Mouse (Mus musculus): ENCODE data around the gene Gm9837. TPM values are rescaled to one million over a fixed set of nuclear protein-coding genes. Genes with fewer than 3 reads are reported as not detected.

The Gm9837 gene
- polyA plus RNA-seq, 1 experiment from 2014 or later, result not detected

DNA sequence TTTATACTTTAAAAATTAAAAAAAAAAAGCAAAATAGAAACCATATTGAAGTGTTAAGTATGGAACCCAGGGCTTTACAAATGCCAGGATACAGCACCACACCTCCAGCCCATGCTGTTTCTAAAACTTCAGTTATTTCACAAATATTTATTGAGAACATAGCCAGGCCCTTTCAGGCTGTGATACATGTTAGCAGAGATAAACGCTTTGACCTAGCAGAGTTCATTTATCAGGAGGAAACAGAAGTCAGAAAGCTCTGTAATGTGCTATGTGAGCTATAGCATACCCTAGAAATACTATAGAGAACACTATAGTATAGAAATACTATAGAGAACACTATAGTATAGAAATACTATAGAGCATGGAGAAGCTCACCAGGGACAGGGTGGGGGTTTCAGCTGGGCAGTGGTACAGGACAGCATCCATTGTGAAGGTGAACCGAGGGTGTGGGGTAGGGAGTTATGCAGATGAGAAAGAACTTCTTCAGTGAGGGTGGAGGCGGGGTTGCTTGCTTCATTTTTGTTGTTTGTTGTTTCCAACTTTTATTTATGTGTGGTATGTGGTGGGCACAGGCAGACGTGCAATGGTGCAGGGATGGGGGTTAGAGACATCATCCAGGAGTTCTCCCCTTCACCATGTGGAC is 10.9 kb upstream of the Gm9837 start:
- H3K36me3 ChIP-seq (ENCODE audit: control insufficient read depth, insufficient read depth, low read length), result no peaks in the 10 kb centered on the region
- 61% methylated on average over 4 of the region's 4 CpGs for WGBS (ENCODE audit: insufficient replicate concordance)
- no peak for ATAC-seq (replicated peaks; ENCODE audit: insufficient number of reproducible peaks, low FRiP score, low TSS enrichment)
- peaks cover 41% of the 10 kb centered on the region for H3K27me3 ChIP-seq (ENCODE audit: control insufficient read depth, insufficient read depth, low read length)
- H3K4me3 ChIP-seq (ENCODE audit: low read depth, low read length), result no peak overlapping the region
- 0 out of 2 replicates have a peak overlapping the region, but pooled peaks have one; percentile 0 for H3K27ac ChIP-seq (ENCODE audit: low read depth, low read length)
- no peaks in the 10 kb centered on the region for H3K9me3 ChIP-seq (replicated peaks; ENCODE audit: control insufficient read depth, low read length)
- peaks cover 13% of the 10 kb centered on the region for H3K4me1 ChIP-seq (ENCODE audit: control insufficient read depth, insufficient read depth, low read length)
- H3K9ac ChIP-seq (ENCODE audit: low read depth, low read length), result no peak overlapping the region
- H3K4me2 ChIP-seq, result no peak overlapping the region

DNA sequence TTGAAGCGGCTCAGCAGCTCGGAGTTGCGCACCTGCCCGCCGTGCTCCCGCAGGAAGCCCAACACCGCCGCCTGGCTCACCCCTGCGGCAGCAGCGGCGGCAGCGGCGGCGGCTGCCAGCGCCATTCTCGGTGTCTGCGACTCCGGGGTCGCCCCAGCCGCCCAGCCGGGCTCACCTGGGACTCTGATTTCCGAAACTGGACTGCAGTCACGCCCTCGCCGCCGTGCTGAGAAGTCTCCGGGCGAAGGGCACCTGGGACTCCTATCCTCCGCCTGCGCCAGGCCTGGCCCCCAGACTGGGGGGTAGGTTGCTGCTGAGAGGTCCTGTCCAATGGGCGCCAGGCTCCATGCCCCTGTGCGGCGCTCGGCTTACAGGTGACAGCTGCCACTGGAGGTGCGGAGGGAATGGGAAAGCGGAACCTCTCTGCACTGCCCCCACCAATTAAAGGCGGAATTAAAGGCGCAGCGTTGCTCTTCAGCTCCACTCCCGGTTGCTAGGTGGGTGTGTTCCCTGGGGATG is 9.6 kb upstream of the Gm9837 start, which contains the start of the genes Gm9945 and Sowaha:
Gene Gm9945, plus strand, starts transcription at position 384 of the 519 bp plus-strand sequence.
Gene Sowaha, minus strand, starts transcription at position 492 of the 519 bp plus-strand sequence.
- WGBS (ENCODE audit: insufficient replicate concordance), result 6% methylated on average over 38 of the region's 40 CpGs
- H3K4me1 ChIP-seq (ENCODE audit: control insufficient read depth, insufficient read depth, low read length), result peaks cover 13% of the 10 kb centered on the region
- peak within 1 kb of the TSS; percentile 57 for H3K4me3 ChIP-seq (ENCODE audit: low read depth, low read length)
- H3K4me2 ChIP-seq, result peak within 1 kb of the TSS; percentile 93
- H3K9ac ChIP-seq (ENCODE audit: low read depth, low read length), result peak within 1 kb of the TSS; percentile 52
- no peaks in the 10 kb centered on the region for H3K36me3 ChIP-seq (ENCODE audit: control insufficient read depth, insufficient read depth, low read length)
- no peaks in the 10 kb centered on the region for H3K9me3 ChIP-seq (replicated peaks; ENCODE audit: control insufficient read depth, low read length)
- H3K27me3 ChIP-seq (ENCODE audit: control insufficient read depth, insufficient read depth, low read length), result peaks cover 50% of the 10 kb centered on the region
- H3K27ac ChIP-seq (ENCODE audit: low read depth, low read length), result no peak within 1 kb of the TSS
- ATAC-seq (replicated peaks; ENCODE audit: insufficient number of reproducible peaks, low FRiP score, low TSS enrichment), result no peak

DNA sequence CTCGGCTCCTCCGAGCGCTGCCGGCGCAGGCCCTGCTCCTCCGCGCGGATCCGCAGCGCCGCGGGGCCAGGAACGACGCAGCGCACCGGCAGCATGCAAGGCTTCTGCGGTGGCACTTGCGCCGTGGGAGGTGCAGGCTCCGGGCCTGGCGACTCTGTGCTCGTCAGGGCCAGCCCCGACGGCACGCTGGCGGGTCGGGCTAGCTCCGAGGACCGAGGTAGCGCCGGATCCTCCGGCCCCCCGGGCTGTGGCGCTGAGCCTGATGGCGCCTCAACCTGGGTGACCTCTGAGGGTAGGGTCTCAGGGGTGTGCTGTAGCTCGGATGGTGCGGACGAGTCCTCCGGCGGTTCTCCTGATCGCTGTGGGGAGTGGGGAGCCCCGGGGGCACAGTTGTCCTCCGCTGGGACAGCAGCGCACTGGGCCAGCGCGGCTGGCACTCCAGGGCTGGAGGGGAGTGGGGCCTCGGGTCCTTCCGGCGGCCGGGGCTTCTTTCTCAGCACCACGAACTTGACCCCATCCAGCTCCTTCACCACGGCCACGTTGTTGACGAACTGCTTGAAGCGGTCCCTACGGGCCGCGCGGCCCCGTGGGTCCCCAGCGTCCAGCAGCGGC is 9.0 kb upstream of the Gm9837 start:
- ATAC-seq (replicated peaks; ENCODE audit: insufficient number of reproducible peaks, low FRiP score, low TSS enrichment), result no peak
- Histone ChIP-seq H3K4me2 (peak overlapping the region; percentile 93), H3K4me1 (ENCODE audit: control insufficient read depth, insufficient read depth, low read length) (peaks cover 13% of the 10 kb centered on the region), H3K4me3 (ENCODE audit: low read depth, low read length) (peak overlapping the region; percentile 57), H3K27ac (ENCODE audit: low read depth, low read length) (no peak overlapping the region), H3K9ac (ENCODE audit: low read depth, low read length) (peak overlapping the region; percentile 52), H3K9me3 (replicated peaks; ENCODE audit: control insufficient read depth, low read length) (no peaks in the 10 kb centered on the region), H3K36me3 (ENCODE audit: control insufficient read depth, insufficient read depth, low read length) (no peaks in the 10 kb centered on the region), H3K27me3 (ENCODE audit: control insufficient read depth, insufficient read depth, low read length) (peaks cover 55% of the 10 kb centered on the region)
- under 1% methylated on average over 50 of the region's 62 CpGs for WGBS (ENCODE audit: insufficient replicate concordance)

DNA sequence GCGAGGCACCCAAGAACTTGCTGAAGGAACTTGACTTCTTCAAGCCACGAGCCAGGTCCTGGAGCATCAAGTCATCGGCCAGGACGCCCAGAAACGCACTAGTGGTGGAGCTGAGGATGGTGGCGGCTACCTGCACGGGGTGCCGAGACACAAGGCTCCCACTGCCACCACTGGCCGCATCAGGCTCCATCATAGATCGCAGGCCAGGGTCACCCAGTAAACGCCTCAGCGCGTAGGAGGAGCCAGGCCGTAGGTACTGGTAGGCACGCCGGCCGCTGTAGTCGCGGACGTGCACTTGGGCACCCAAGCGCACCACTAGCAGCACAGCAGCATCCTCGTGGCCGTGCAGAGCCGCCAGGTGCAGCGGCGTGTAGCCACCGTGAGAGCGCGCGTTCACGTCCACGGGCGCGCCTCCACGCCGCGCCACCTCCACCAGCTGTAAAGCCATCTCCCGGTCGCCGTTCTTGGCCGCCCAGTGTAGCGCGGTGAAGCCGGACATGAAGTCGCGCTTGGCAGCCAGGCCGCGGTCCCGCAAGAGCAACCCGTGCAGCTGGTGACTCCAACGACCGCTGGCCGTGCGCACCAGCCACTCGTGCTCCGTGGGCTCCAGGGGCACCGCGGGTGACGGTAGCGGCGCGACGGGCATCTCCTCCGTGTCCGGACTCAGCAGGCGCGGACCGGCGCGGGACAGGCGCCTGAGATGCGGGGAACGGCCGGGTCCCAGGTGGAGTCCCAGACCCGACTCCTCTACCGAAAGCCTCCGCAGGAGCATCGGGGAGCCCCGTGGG is 8.3 kb upstream of the Gm9837 start:
- Histone ChIP-seq H3K9me3 (replicated peaks; ENCODE audit: control insufficient read depth, low read length) (no peaks in the 10 kb centered on the region), H3K9ac (ENCODE audit: low read depth, low read length) (peak overlapping the region; percentile 31), H3K27ac (ENCODE audit: low read depth, low read length) (no peak overlapping the region), H3K4me2 (peak overlapping the region; percentile 93), H3K4me1 (ENCODE audit: control insufficient read depth, insufficient read depth, low read length) (peaks cover 13% of the 10 kb centered on the region), H3K27me3 (ENCODE audit: control insufficient read depth, insufficient read depth, low read length) (peaks cover 62% of the 10 kb centered on the region), H3K4me3 (ENCODE audit: low read depth, low read length) (peak overlapping the region; percentile 57), H3K36me3 (ENCODE audit: control insufficient read depth, insufficient read depth, low read length) (no peaks in the 10 kb centered on the region)
- no peak for ATAC-seq (replicated peaks; ENCODE audit: insufficient number of reproducible peaks, low FRiP score, low TSS enrichment)
- 5% methylated on average over 72 of the region's 79 CpGs for WGBS (ENCODE audit: insufficient replicate concordance)

DNA sequence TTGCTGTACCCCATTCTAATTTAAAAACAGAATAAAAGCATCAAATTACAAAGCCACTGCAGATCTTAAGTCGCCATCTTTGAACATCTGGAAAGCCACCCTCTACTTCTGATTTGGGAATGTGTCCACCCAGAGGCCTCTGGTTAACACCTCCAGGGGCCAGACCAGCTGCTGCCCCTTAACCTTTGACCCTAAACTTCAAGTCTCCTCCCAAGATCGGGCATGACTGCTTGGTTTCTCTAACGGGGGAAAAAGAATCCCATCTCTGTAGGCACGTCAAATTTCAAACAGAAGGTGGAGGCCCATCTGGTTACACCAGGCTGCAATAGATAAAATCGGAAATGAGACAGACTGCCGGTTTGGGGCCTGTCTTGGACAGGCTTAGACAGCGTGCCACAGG is 7.6 kb upstream of the Gm9837 start:
- peaks cover 66% of the 10 kb centered on the region for H3K27me3 ChIP-seq (ENCODE audit: control insufficient read depth, insufficient read depth, low read length)
- WGBS (ENCODE audit: insufficient replicate concordance), result 38% methylated on average over 7 of the region's 7 CpGs
- no peaks in the 10 kb centered on the region for H3K9me3 ChIP-seq (replicated peaks; ENCODE audit: control insufficient read depth, low read length)
- ATAC-seq (replicated peaks; ENCODE audit: insufficient number of reproducible peaks, low FRiP score, low TSS enrichment), result no peak
- no peak overlapping the region for H3K27ac ChIP-seq (ENCODE audit: low read depth, low read length)
- peaks cover 13% of the 10 kb centered on the region for H3K4me1 ChIP-seq (ENCODE audit: control insufficient read depth, insufficient read depth, low read length)
- H3K9ac ChIP-seq (ENCODE audit: low read depth, low read length), result no peak overlapping the region
- no peak overlapping the region for H3K4me2 ChIP-seq
- no peaks in the 10 kb centered on the region for H3K36me3 ChIP-seq (ENCODE audit: control insufficient read depth, insufficient read depth, low read length)
- H3K4me3 ChIP-seq (ENCODE audit: low read depth, low read length), result no peak overlapping the region

DNA sequence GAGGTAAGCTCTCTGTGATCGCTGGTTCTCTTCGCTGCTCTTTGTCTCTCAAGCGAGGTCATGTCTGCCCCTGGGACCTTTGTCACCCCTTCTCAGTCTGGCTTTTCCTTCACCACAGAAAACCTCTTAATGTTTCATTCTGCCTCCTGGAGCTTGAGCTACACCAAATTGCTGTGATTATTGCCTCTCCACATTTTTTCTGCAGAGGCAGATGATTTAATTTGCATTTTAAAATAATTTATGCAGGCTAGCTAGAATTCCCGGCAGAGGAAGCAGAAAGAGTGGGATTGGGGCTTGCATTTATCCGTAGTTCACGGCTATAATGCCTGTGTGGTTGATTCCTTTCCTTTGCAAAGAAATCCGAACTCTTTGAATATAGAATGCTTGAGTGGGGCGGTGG is 5.3 kb upstream of the Gm9837 start:
- peaks cover 68% of the 10 kb centered on the region for H3K27me3 ChIP-seq (ENCODE audit: control insufficient read depth, insufficient read depth, low read length)
- H3K9ac ChIP-seq (ENCODE audit: low read depth, low read length), result no peak overlapping the region
- no peak overlapping the region for H3K4me2 ChIP-seq
- peaks cover 15% of the 10 kb centered on the region for H3K4me1 ChIP-seq (ENCODE audit: control insufficient read depth, insufficient read depth, low read length)
- no peak for ATAC-seq (replicated peaks; ENCODE audit: insufficient number of reproducible peaks, low FRiP score, low TSS enrichment)
- WGBS (ENCODE audit: insufficient replicate concordance), result 35% methylated on average over 8 of the region's 8 CpGs
- no peak overlapping the region for H3K4me3 ChIP-seq (ENCODE audit: low read depth, low read length)
- H3K27ac ChIP-seq (ENCODE audit: low read depth, low read length), result no peak overlapping the region
- no peaks in the 10 kb centered on the region for H3K36me3 ChIP-seq (ENCODE audit: control insufficient read depth, insufficient read depth, low read length)
- H3K9me3 ChIP-seq (replicated peaks; ENCODE audit: control insufficient read depth, low read length), result no peaks in the 10 kb centered on the region

DNA sequence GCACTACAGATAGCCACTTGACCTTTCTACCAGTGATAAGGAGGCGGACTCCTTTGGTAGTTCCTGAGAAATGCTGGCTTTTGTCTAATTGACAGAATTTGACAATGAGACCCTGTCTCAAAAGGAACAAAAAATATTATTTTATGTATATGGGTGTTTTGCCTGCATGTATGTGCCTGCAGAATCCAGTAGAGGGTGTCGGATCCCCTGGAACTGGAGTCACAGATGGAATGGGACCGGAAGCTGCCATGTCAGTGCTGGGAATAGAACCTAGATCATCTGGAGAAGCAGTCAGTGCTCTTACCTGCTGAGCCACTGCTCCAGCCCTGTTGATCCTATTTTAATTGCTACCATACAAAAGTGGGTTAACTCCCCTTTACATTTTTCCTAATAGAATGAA is 2.4 kb upstream of the Gm9837 start:
- no peak overlapping the region for H3K9ac ChIP-seq (ENCODE audit: low read depth, low read length)
- peaks cover 45% of the 10 kb centered on the region for H3K27me3 ChIP-seq (ENCODE audit: control insufficient read depth, insufficient read depth, low read length)
- H3K4me3 ChIP-seq (ENCODE audit: low read depth, low read length), result no peak overlapping the region
- no peaks in the 10 kb centered on the region for H3K36me3 ChIP-seq (ENCODE audit: control insufficient read depth, insufficient read depth, low read length)
- H3K9me3 ChIP-seq (replicated peaks; ENCODE audit: control insufficient read depth, low read length), result no peaks in the 10 kb centered on the region
- WGBS (ENCODE audit: insufficient replicate concordance), result 71% methylated on average over 3 of the region's 3 CpGs
- H3K4me1 ChIP-seq (ENCODE audit: control insufficient read depth, insufficient read depth, low read length), result 0 out of 2 replicates have a peak, but pooled peaks cover 7% of the 10 kb centered on the region
- no peak overlapping the region for H3K4me2 ChIP-seq
- no peak overlapping the region for H3K27ac ChIP-seq (ENCODE audit: low read depth, low read length)
- no peak for ATAC-seq (replicated peaks; ENCODE audit: insufficient number of reproducible peaks, low FRiP score, low TSS enrichment)

DNA sequence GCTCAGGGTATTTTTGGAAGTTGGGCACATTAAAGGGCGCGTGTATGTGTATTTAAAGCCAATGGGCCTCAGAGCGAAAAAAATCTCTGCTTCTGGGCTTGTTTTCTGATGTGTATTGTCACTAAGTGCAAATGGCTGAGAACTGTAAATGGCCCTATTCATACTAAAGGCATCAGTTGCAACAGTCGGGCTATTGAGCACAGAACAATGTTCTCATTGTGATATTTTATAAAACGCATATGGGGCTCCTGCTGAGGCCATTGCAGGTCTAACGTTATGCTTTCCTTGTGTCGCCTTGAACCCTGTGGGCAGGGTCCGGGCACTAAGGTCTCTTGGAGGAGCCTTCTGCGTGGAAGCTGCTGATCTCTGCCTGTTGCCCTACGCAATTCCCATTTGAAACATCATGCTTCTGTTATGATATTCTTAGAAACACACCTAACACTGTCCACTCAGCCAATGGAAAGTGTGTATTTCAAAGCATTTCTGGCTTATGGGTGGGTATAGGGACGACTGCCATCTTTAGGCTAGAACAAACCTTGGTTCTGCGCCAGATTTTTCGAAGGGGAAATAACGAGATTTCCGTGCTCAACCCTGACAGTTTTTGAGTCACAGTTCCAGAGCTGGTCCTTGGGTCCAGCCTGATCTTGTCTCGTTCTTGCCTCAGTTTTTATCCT is 848 bp downstream of the Gm9837 start:
- no peak for ATAC-seq (replicated peaks; ENCODE audit: insufficient number of reproducible peaks, low FRiP score, low TSS enrichment)
- Histone ChIP-seq H3K9me3 (replicated peaks; ENCODE audit: control insufficient read depth, low read length) (no peaks in the 10 kb centered on the region), H3K36me3 (ENCODE audit: control insufficient read depth, insufficient read depth, low read length) (no peaks in the 10 kb centered on the region), H3K9ac (ENCODE audit: low read depth, low read length) (no peak overlapping the region), H3K4me1 (ENCODE audit: control insufficient read depth, insufficient read depth, low read length) (peaks cover 7% of the 10 kb centered on the region; the same call in 1 of the 2 replicates), H3K4me2 (peak overlapping the region; percentile 63), H3K4me3 (ENCODE audit: low read depth, low read length) (no peak overlapping the region), H3K27ac (ENCODE audit: low read depth, low read length) (no peak overlapping the region), H3K27me3 (ENCODE audit: control insufficient read depth, insufficient read depth, low read length) (peaks cover 51% of the 10 kb centered on the region)
- WGBS (ENCODE audit: insufficient replicate concordance), result 38% methylated on average over 16 of the region's 16 CpGs
